Mouse (Mus musculus) lung, adult 18-20 months (tissue): ENCODE results near the gene Commd7.

ENCODE experiments used
- DNase-seq, 2 experiments: peaks; one replicate each; pipeline ENCODE4 v3.0.0; 2022; ENCODE audit warnings: mixed read lengths in 2 of 2

Gene Commd7

DNA sequence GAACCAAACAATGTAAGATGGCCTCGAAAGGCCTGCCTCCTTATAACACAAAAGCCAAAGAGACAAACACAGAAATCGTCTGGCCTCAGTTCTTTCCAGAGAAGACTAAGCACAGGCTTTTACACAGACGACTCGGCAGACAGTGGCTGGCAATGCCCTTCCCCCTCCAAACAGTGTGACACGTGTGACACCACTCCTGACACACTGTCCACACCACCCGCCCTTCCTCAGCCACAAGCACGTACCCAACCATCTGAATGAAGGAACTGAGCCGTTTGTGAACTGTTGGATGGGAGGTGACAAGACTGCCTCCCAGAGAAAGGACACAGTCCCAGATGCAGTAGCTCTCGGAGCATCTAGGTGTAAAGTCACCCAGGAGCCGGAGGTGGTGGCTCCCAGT, 13.7 kb downstream of the Commd7 start:
- DNase-seq, result no peak

DNA sequence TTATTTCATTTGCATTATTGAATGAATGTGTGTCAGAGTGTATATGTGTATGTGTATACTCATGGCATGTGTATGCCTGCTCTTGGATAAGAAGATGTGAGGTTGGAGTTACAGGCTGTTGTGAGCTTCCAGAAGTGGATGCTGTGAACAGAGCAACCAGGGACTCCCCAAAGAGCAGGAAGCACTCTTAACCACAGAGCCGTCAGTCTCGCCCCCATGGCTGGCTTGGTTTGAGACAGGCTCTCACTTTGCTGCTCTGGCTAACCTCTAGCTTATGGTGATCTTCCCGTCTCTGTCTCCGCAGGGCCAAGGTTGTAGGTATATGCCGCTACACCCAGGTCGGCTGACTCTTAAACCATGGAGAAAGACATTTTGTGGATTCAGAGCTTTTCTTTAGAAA, 14.1 kb downstream of the Commd7 start:
- no peak for DNase-seq

- DNase-seq, result no peak
Observed at GRCm38 (mm10) chr2:153616893-153617292, 15.7 kb downstream of the Commd7 start.

- DNase-seq, result peak; percentile 14 to 27
Observed at GRCm38 (mm10) chr2:153612594-153613281, 19.8 kb downstream of the Commd7 start.

DNA sequence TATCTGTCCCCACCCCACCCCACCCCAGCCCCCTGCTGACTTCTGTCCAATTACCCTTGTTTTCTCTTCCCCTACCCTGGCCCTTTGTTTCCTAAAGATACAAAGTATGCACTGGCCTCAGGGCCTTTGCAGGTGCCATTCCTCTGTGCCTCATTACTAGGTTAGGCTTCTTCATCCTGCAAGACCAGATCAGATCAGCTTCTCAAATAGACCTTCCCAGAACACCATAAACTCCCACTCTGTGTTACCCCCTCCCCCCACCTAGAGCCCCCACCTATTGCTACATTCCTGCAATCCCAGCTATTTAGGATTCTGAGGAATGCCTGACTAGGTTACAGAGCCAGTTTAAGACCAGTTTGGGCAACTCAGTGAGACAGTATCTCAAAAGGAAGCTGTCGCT, 20.8 kb downstream of the Commd7 start:
- DNase-seq, result no peak

GRCm38 (mm10) chr2:153611241-153611630, 21.3 kb downstream of the Commd7 start:
- no peak for DNase-seq

DNA sequence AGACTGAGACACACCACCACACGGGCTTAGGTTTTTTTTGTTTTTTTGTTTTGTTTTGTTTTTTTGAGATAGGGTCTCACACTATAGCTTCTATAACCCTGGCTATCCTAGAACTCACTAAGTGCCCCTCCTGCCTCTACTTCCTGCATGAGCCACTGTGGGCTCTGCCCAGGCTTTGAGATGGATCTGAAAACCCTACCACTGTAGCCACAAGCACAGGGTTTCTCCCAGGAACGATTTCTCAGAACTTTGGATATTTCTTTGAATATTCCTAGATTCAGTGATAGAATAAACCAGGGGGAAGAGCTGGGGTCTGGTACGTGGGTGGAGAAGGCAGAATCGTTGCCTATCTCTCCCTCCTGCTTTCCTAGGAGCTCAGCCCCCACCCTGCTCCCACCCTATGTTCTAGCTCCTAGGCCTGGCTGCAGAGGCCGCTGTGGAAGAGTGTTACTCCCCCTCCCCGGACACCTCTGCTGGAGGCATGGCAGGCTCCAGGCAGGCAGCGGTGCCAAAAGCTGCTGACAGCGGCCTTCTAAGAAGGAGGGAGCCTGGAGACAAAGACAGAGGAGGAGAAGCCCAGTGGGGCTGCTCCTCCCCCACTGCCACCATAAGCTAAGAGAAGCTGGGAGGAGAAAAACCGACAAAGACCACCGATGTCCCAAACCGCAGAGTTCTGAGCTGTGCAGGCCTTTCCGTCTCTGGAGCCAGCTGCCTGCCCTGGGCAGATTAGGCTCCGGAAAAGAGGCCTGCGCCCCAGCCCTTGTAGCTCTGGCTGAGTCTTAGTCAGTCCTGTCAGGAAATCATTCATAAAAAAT, 21.9 kb downstream of the Commd7 start:
- DNase-seq, result no peak

DNA sequence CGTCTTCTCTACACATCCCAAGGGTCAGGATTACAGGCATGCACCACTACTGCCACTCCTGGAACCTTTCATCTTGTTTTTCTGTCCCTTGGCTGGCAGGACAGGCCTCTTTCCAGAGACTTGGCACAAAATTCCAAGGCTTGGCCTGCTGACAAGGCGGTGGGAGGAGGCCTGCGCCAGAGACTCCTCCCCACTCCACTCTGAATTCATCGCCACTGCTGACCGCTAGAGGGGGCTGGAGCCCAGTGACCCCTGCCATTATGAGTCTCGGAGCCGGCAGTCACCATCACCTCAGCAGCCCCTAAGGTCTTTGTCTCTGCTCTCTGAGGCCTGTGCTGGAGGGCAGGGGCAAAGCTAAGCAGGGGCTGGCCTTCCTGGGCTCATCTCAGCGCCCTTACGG, 23.0 kb downstream of the Commd7 start:
- peak; percentile 86 to 91 for DNase-seq

DNA sequence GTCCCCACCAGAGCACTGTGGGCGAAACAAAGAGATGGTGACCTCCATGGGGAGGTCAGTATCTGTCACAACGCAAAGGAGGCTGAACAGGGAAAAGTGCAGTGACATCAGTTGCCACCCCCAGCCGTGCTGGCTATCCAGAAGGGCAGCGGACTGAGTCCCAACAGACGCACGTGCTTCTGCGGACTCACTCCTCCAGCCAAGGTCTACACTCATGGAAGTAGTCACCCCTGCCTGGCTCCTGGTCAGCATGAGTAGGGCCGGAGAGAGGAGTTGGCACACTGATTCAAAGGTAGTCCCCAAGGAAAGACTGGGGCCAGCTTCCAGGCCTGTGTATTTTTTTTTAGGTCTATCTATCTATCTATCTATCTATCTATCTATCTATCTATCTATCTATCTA, 23.5 kb downstream of the Commd7 start:
- no peak for DNase-seq

GRCm38 (mm10) chr2:153607870-153608515, 24.6 kb downstream of the Commd7 start:
- DNase-seq, result peak; percentile 39 to 59

DNA sequence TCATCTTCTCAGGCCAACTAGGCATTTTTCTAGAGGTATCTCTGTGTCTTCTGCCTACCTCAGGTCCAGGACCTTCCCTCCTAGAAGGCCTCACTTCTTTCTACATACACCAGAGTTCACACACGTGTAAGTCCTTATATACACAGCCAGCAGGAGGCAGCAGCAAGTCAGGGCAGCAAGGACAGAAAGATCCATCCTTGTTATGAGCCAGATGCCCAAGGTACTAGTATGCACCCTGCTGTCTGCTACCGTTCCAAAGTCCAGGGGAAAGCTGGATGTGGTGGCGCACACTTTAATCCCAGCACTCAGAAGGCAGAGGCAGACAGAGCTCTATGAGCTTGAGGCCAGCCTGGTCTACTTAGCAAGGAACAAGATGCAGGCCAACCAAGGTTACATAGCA, 26.2 kb downstream of the Commd7 start:
- no peak for DNase-seq

DNA sequence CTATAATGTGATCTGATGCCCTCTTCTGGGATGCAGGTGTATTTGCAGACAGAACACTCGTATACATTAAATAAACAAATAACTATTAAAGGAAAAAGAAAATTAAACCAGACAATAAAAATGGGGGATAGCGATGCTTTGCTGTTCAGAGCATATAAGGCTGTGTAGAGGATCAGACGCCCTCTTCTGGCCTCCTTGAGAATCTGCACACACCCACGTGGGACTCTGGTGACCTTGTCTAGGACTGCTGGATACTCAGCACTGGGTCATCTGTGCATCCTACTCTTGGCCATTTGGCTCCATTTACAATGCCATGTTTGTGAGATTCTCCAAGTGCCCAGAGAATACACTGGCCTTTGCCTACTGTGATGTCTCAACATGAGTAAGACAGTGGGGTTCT, 28.9 kb downstream of the Commd7 start:
- no peak for DNase-seq

DNA sequence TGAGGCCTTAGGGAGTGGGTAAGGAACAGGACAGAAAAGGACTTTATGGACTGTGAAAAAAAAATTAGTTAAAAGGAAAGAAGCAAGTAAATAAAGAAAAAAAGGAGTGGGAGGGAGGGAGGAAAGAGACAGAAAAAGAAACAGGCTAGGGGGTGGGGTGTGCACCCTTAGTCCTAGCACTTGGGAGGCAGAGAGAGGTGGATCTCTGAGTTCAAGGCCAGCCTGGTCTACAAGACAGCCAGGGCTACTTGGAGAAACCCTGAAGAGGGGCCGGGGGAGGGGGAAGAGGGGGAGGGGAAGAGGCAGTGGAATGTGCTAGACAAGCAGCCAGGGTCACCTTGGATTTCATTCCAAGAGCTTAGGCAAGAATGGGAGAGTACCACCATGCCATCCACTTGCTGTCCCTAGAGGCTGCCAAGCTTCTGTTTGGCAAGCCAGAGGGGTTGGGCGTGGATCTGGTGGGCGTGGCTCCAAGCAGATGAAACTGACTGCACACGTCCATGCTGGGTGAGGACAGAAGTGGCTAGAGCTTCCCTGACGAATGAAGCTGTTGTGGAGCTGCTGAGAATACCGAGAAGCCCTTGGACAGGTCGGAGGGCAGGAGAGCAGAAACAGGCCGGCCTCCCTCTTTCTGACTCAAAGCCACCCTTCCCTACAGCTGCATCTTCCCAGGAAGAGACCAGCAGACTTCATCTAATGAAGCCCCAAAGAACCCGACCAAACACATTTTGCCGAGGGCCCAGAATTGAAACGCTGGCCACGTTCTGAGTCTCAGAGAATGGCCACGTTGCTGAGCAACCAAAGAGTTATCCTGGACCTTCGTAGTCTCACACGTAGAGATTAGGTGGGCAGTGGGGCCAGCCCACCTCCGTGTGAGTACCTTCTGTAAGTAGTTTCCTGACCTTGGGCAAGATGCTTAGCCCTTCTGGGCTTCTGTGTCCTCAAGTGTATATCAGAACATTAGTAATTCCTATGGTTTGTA, 31.6 kb downstream of the Commd7 start:
- peak; percentile 57 to 65 for DNase-seq

DNA sequence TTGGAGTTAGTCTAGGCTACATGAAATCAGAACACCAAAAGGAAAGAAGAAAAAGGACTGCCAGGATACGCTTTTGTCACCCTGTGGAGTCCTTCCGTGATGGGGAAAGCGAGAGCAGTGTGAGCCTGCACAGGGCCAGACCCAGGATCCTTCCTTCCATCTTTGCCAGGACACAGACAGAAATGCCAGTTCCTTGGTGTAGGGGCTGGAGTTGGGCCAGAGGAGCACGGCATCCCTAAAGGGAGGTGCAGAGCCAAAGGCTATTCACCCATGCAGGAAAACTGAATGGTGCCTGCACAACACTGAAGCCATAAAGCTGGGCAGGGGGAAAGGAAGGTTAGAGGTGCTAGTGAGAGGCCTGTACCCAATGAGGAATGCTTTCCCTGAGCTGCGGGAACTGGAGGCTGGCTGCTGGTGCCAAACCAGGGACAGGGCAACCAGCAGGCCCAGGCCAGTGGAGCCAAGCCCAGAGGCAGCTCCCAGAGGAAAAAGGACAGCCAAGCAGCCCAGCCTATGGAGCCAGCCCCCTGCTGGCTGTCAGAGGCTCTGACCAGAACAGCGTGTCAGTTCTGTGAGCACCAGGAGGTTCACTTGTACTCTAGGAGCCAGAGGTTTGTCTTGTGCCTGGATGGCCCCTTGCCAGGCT, 32.4 kb downstream of the Commd7 start:
- peak; percentile 23 to 26 for DNase-seq

DNA sequence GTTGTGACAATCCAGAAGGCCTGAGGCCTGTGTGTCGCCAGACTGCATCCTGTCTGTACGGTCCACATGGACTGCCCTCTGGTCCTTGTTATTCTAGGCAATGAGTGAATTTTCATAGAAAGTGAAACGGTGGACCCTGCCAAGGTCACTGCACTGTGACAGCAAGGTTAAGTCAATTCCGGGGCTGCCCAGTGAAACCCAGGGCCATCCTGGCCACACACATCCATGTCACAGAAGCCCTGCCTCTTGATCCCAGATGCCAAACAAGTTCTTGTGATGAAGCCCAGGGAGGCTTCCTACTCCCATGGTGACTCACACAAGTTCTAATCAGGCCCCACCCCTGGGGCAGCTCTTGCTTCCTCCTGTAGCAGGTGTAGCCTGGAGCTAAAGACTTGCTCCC, 35.0 kb downstream of the Commd7 start:
- no peak for DNase-seq

- DNase-seq, result no peak
Observed at GRCm38 (mm10) chr2:153597014-153597413, 35.6 kb downstream of the Commd7 start.

- DNase-seq, result no peak
Observed at GRCm38 (mm10) chr2:153594998-153595397, 37.6 kb downstream of the Commd7 start.

DNA sequence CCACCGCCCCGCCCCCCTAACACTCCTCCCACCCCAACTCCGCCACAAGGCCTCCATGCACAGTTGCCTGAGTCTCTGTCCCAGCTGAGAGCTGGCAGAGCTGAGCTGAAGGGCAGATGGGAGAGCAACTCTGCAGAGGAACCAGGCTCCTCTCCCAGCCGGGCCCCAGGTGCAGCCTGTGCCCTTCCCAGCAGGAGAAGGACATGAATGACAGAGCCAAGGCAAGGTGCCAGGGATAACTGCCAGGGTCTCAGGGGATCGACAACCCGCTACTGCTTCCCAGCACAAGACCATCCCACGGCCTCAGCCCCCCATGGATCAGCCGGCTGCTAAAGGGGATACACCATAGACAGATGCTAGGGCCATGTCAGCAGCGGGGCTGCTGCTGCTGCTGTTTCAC, 39.4 kb downstream of the Commd7 start:
- DNase-seq, result no peak

DNA sequence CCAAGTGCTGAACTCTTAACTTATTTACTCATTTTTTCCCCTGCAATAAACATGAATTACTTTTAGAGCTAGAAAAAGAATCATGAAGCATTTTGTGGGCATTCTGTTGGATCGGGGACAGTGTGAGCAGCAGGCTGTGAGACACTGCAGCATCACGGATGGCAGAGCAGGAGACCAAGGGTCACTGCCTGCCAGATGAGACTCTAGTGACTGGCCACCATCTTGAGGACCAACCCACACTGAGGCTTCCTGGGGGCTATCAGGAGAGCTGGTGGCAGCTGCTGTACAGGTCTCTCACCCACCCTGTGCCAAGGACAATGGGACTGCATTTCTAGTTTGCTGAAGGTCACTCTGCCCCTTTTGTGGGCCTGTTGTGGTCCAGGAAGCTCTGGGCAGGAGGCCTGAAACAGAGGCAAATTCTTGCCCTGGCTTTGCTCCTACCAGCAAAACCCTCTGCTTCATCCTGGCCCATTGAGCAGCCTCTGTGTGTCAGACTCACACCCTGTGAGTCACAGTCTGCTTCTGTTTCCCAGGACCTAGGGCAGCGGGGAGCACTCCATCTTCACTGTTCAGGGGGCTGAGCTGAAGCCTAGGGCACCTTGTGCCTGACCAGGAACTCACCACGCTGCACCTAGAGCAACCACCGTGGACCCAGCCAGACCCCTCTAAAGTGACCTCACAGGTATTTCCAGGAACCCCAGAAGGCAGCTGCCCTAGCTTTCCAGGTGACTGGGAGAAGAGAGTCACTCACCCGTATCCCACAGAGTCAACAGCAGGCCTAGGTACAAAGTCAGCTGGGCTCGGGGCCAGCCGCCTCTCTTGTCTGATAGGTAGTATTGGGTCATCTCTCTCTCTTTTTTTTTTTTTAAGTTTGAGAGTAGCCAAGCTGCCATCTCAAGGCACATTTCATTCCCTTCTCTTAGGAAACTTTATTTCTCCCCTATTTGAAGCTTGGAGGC, 40.2 kb downstream of the Commd7 start:
- DNase-seq, result no peak

DNA sequence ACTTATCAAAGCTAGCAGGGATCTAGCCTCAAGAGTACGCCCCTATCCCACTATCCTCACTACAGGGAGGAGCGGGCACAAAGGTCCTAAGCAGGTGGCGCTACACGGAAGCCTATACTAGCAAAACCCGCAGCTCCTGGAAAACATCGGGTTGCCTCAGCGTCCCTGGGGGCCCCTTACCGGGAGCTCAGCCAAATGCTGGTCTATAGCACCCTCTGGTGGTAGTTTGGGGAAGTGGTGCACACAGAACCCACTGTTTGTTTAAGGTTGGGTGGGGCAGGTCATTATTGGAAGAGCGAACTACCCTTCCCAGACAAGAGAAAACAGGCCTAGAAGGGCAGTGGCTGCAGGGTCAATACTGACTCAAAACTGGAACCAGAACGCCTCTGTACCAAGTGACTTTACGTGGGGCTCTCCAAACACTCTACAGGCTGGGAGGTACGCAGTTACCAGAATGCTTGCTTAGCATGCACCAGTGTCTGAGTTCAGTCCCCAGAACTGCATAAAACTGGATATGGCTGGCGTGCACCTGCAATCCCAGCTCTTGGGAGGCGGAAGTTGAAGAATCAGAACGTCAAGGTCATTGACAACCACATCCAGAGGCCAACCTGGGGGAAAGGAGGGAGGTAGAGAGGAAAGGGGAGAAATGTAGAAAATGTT, 45.9 kb downstream of the Commd7 start:
- peak; percentile 66 to 75 for DNase-seq
